Mouse (Mus musculus) embryonic facial prominence, embryonic 15.5 days (tissue): ENCODE data around the gene BC052040. TPM values are rescaled to one million over a fixed set of nuclear protein-coding genes. Genes with fewer than 3 reads are reported as not detected.

Experiments
- ATAC-seq: fragments of 200-750 bp; cut with Nextera tagmentation; 2 replicates; pipeline ENCODE4 v1.8.0; 2017; ENCODE audit warnings: low read depth, moderate TSS enrichment; ENCODE audit not compliant: insufficient number of reproducible peaks, low FRiP score, low TSS enrichment
- H3K27ac ChIP-seq: fragments of 300-500 bp; sonication (generic); replicated peaks from 2 replicates; pipeline ENCODE4 v1.5.1; 2015; ENCODE audit warnings: mild to moderate bottlenecking, inconsistent platforms
- H3K27me3 ChIP-seq: fragments of 300-500 bp; sonication (generic); 2 replicates; pipeline ENCODE4 v1.6.1; 2015; ENCODE audit warnings: inconsistent platforms
- H3K36me3 ChIP-seq: fragments of 300-500 bp; sonication (generic); 2 replicates; pipeline ENCODE4 v1.6.1; 2015; ENCODE audit warnings: mild to moderate bottlenecking, inconsistent platforms
- H3K4me1 ChIP-seq: fragments of 300-500 bp; sonication (generic); 2 replicates; pipeline ENCODE4 v1.6.1; 2015; ENCODE audit warnings: inconsistent platforms
- H3K4me2 ChIP-seq: fragments of 300-500 bp; sonication (generic); replicated peaks from 2 replicates; pipeline ENCODE4 v1.6.1; 2015; ENCODE audit warnings: mild to moderate bottlenecking, inconsistent platforms
- H3K4me3 ChIP-seq: fragments of 300-500 bp; sonication (generic); replicated peaks from 2 replicates; pipeline ENCODE4 v1.5.1; 2015; ENCODE audit warnings: mild to moderate bottlenecking, inconsistent platforms
- H3K9ac ChIP-seq: fragments of 300-500 bp; sonication (generic); 2 replicates; pipeline ENCODE4 v1.6.1; 2015; ENCODE audit warnings: inconsistent platforms
- H3K9me3 ChIP-seq: fragments of 300-500 bp; sonication (generic); replicated peaks from 2 replicates; pipeline ENCODE4 v1.6.1; 2016; ENCODE audit warnings: inconsistent platforms
- WGBS: fragments of 180-500 bp; shearing (Covaris S2); methylation state at CpG from one replicate; pipeline ENCODE4 v1.1.7; 2015; 5-methylcytosine and 5-hydroxymethylcytosine counted together
- microRNA counts: library from miRNA; unstranded; fragments of <30 nt; microRNA quantifications from one replicate; lab custom pipeline; 2016
- microRNA-seq: library from miRNA; unstranded; fragments of <30 nt; microRNA quantifications from one replicate; pipeline ENCODE4, GENCODE M21; 2016; ENCODE audit warnings: borderline number of aligned reads
- polyA plus RNA-seq: library from polyadenylated mRNA; unstranded; fragments of >200 nt; fragmentation: Nextera tagmentation; extraction: Ambion mirVana; gene quantifications from 2 replicates; pipeline ENCODE4 v1.2.1, GENCODE M21; 2015

The BC052040 gene
- polyA plus RNA-seq, 1 experiment from 2014 or later, result 11.5 TPM

- ATAC-seq, result no peak; the same call in 1 of the 2 replicates
- 65% methylated on average over 6 of the region's 6 CpGs for WGBS
Observed at GRCm38 (mm10) chr2:115817959-115818358, 236.4 kb downstream of the BC052040 start.

GRCm38 (mm10) chr2:115822361-115822760, 240.8 kb downstream of the BC052040 start:
- H3K9me3 ChIP-seq, result no peaks in the 10 kb centered on the region
- H3K4me3 ChIP-seq, result no peak overlapping the region
- no peak overlapping the region for H3K27ac ChIP-seq
- H3K27me3 ChIP-seq, result no peaks in the 10 kb centered on the region
- ATAC-seq, result no peak
- no peak overlapping the region for H3K4me2 ChIP-seq
- WGBS, result 86% methylated on average over 5 of the region's 5 CpGs
- H3K4me1 ChIP-seq, result no peaks in the 10 kb centered on the region
- H3K9ac ChIP-seq, result no peak overlapping the region
- H3K36me3 ChIP-seq, result no peaks in the 10 kb centered on the region

More at GRCm38 (mm10) chr2:115817959-115818358, 236.4 kb downstream of the BC052040 start:
- Histone ChIP-seq H3K36me3 (no peaks in the 10 kb centered on the region), H3K4me2 (no peak overlapping the region), H3K9me3 (no peaks in the 10 kb centered on the region), H3K27me3 (no peaks in the 10 kb centered on the region), H3K27ac (no peak overlapping the region), H3K4me1 (peaks cover 4% of the 10 kb centered on the region; the same call in 1 of the 2 replicates), H3K9ac (no peak overlapping the region), H3K4me3 (no peak overlapping the region)

MicroRNAs within 50 kb of the gene (microRNA counts, 519-probe panel; counts per million panel counts)
- microRNA mmu-miR-1951 (lab: Ali Mortazavi, UCI), result 3,177 counts per million, percentile 76 among the panel's probes with 10 or more counts

Small RNAs within 50 kb of the gene (microRNA-seq; reads per million reads assigned to microRNA genes)
- not detected for gene Mir1951
